Mouse (Mus musculus) hindbrain, embryonic 12.5 days (tissue): ENCODE measurements around the gene Il1r1. TPM values are rescaled to one million over a fixed set of nuclear protein-coding genes. Genes with fewer than 3 reads are reported as not detected.

Source experiments
- ATAC-seq: fragments of 200-750 bp; cut with Nextera tagmentation; 2 replicates; pipeline ENCODE4 v1.8.0; 2017; ENCODE audit warnings: moderate TSS enrichment; ENCODE audit not compliant: low FRiP score
- H3K27ac ChIP-seq: fragments of 300-500 bp; sonication (generic); 2 replicates; pipeline ENCODE4 v1.5.1; 2016; ENCODE audit warnings: mild to moderate bottlenecking
- H3K27me3 ChIP-seq: fragments of 300-500 bp; sonication (generic); 2 replicates; pipeline ENCODE4 v1.6.1; 2016; ENCODE audit warnings: mild to moderate bottlenecking
- H3K36me3 ChIP-seq: fragments of 300-500 bp; sonication (generic); 2 replicates; pipeline ENCODE4 v1.6.1; 2016; ENCODE audit warnings: mild to moderate bottlenecking
- H3K4me1 ChIP-seq: fragments of 300-500 bp; sonication (generic); 2 replicates; pipeline ENCODE4 v1.6.1; 2016
- H3K4me2 ChIP-seq: fragments of 300-500 bp; sonication (generic); replicated peaks from 2 replicates; pipeline ENCODE4 v1.6.1; 2016; ENCODE audit warnings: mild to moderate bottlenecking
- H3K4me3 ChIP-seq: fragments of 300-500 bp; sonication (generic); 2 replicates; pipeline ENCODE4 v1.5.1; 2016; ENCODE audit warnings: mild to moderate bottlenecking
- H3K9ac ChIP-seq: fragments of 300-500 bp; sonication (generic); 2 replicates; pipeline ENCODE4 v1.6.1; 2016; ENCODE audit warnings: mild to moderate bottlenecking, moderate library complexity
- H3K9me3 ChIP-seq: fragments of 300-500 bp; sonication (generic); replicated peaks from 2 replicates; pipeline ENCODE4 v1.6.1; 2016; ENCODE audit warnings: mild to moderate bottlenecking
- WGBS: fragments of 180-500 bp; shearing (Covaris S2); methylation state at CpG from one replicate; pipeline ENCODE4 v1.1.7; 2016; 5-methylcytosine and 5-hydroxymethylcytosine counted together
- polyA plus RNA-seq: library from polyadenylated mRNA; unstranded; fragments of >200 nt; fragmentation: Nextera tagmentation; extraction: Ambion mirVana; gene quantifications from 2 replicates; pipeline ENCODE4 v1.2.1, GENCODE M21; 2016

Gene Il1r1
- polyA plus RNA-seq, 1 experiment from 2014 or later: 1.4 TPM

- Histone ChIP-seq H3K27ac (no peak overlapping the region), H3K27me3 (no peaks in the 10 kb centered on the region), H3K9ac (no peak overlapping the region), H3K4me3 (no peak overlapping the region), H3K4me2 (no peak overlapping the region), H3K9me3 (no peaks in the 10 kb centered on the region), H3K36me3 (no peaks in the 10 kb centered on the region), H3K4me1 (no peaks in the 10 kb centered on the region)
- 92% methylated on average over 4 of the region's 4 CpGs for WGBS
- ATAC-seq: no peak
Observed at GRCm38 (mm10) chr1:40277944-40278343, 53.1 kb downstream of the Il1r1 start.

- H3K4me1 ChIP-seq: no peaks in the 10 kb centered on the region
- no peak overlapping the region for H3K4me2 ChIP-seq
- 85% methylated on average over 2 of the region's 2 CpGs for WGBS
- no peak overlapping the region for H3K27ac ChIP-seq
- H3K27me3 ChIP-seq: no peaks in the 10 kb centered on the region
- no peaks in the 10 kb centered on the region for H3K9me3 ChIP-seq
- no peak overlapping the region for H3K9ac ChIP-seq
- no peak for ATAC-seq
- H3K36me3 ChIP-seq: no peaks in the 10 kb centered on the region
- H3K4me3 ChIP-seq: no peak overlapping the region
Observed at GRCm38 (mm10) chr1:40278720-40279119, 53.8 kb downstream of the Il1r1 start.

- ATAC-seq: no peak
- H3K27ac ChIP-seq: no peak overlapping the region
- H3K27me3 ChIP-seq: no peaks in the 10 kb centered on the region
- H3K4me3 ChIP-seq: no peak overlapping the region
- no peak overlapping the region for H3K9ac ChIP-seq
- no peaks in the 10 kb centered on the region for H3K4me1 ChIP-seq
- no peaks in the 10 kb centered on the region for H3K36me3 ChIP-seq
- WGBS: 90% methylated on average over 11 of the region's 11 CpGs
- no peak overlapping the region for H3K4me2 ChIP-seq
- H3K9me3 ChIP-seq: no peaks in the 10 kb centered on the region
Observed at GRCm38 (mm10) chr1:40279182-40279743, 54.4 kb downstream of the Il1r1 start.

GRCm38 (mm10) chr1:40281950-40282349 is 57.1 kb downstream of the Il1r1 start:
- Histone ChIP-seq H3K27ac (no peak overlapping the region), H3K4me3 (no peak overlapping the region), H3K4me1 (no peaks in the 10 kb centered on the region), H3K27me3 (no peaks in the 10 kb centered on the region), H3K36me3 (no peaks in the 10 kb centered on the region), H3K4me2 (no peak overlapping the region), H3K9ac (no peak overlapping the region), H3K9me3 (no peaks in the 10 kb centered on the region)
- 77% methylated on average over 4 of the region's 4 CpGs for WGBS
- no peak for ATAC-seq

GRCm38 (mm10) chr1:40282394-40282793 is 57.5 kb downstream of the Il1r1 start:
- H3K27ac ChIP-seq: no peak overlapping the region
- no peaks in the 10 kb centered on the region for H3K27me3 ChIP-seq
- no peak for ATAC-seq
- H3K4me2 ChIP-seq: no peak overlapping the region
- H3K9ac ChIP-seq: no peak overlapping the region
- no peaks in the 10 kb centered on the region for H3K9me3 ChIP-seq
- no peaks in the 10 kb centered on the region for H3K36me3 ChIP-seq
- no peaks in the 10 kb centered on the region for H3K4me1 ChIP-seq
- WGBS: 86% methylated on average over 3 of the region's 3 CpGs
- H3K4me3 ChIP-seq: no peak overlapping the region

GRCm38 (mm10) chr1:40283995-40284394 is 59.1 kb downstream of the Il1r1 start:
- no peaks in the 10 kb centered on the region for H3K36me3 ChIP-seq
- H3K27me3 ChIP-seq: no peaks in the 10 kb centered on the region
- 79% methylated on average over 5 of the region's 5 CpGs for WGBS
- H3K4me1 ChIP-seq: no peaks in the 10 kb centered on the region
- no peaks in the 10 kb centered on the region for H3K9me3 ChIP-seq
- no peak overlapping the region for H3K4me2 ChIP-seq
- H3K4me3 ChIP-seq: no peak overlapping the region
- H3K9ac ChIP-seq: no peak overlapping the region
- no peak overlapping the region for H3K27ac ChIP-seq
- no peak for ATAC-seq

GRCm38 (mm10) chr1:40290489-40291255 is 65.8 kb downstream of the Il1r1 start:
- Histone ChIP-seq H3K9me3 (no peaks in the 10 kb centered on the region), H3K36me3 (no peaks in the 10 kb centered on the region), H3K27ac (no peak overlapping the region), H3K27me3 (no peaks in the 10 kb centered on the region), H3K4me1 (no peaks in the 10 kb centered on the region), H3K9ac (no peak overlapping the region), H3K4me2 (no peak overlapping the region), H3K4me3 (no peak overlapping the region)
- ATAC-seq: no peak
- WGBS: 71% methylated on average over 12 of the region's 12 CpGs

GRCm38 (mm10) chr1:40292231-40292630 is 67.4 kb downstream of the Il1r1 start:
- no peaks in the 10 kb centered on the region for H3K4me1 ChIP-seq
- ATAC-seq: no peak
- no peaks in the 10 kb centered on the region for H3K27me3 ChIP-seq
- no peaks in the 10 kb centered on the region for H3K9me3 ChIP-seq
- 89% methylated on average over 2 of the region's 2 CpGs for WGBS
- no peak overlapping the region for H3K4me3 ChIP-seq
- no peaks in the 10 kb centered on the region for H3K36me3 ChIP-seq
- no peak overlapping the region for H3K9ac ChIP-seq
- H3K4me2 ChIP-seq: no peak overlapping the region
- no peak overlapping the region for H3K27ac ChIP-seq

- 94% methylated on average over 7 of the region's 7 CpGs for WGBS
- Histone ChIP-seq H3K4me3 (no peak overlapping the region), H3K9ac (no peak overlapping the region), H3K4me2 (no peak overlapping the region), H3K27me3 (no peaks in the 10 kb centered on the region), H3K36me3 (no peaks in the 10 kb centered on the region), H3K4me1 (no peaks in the 10 kb centered on the region), H3K27ac (no peak overlapping the region), H3K9me3 (no peaks in the 10 kb centered on the region)
- ATAC-seq: no peak
Observed at GRCm38 (mm10) chr1:40293891-40294290, 69.0 kb downstream of the Il1r1 start.

GRCm38 (mm10) chr1:40294824-40295223 is 69.9 kb downstream of the Il1r1 start:
- Histone ChIP-seq H3K9me3 (no peaks in the 10 kb centered on the region), H3K4me2 (no peak overlapping the region), H3K36me3 (no peaks in the 10 kb centered on the region), H3K27me3 (no peaks in the 10 kb centered on the region), H3K27ac (no peak overlapping the region), H3K9ac (no peak overlapping the region), H3K4me3 (no peak overlapping the region), H3K4me1 (no peaks in the 10 kb centered on the region)
- no peak for ATAC-seq
- WGBS: 93% methylated on average over 9 of the region's 9 CpGs

- Histone ChIP-seq H3K4me3 (no peak overlapping the region), H3K9me3 (no peaks in the 10 kb centered on the region), H3K4me2 (no peak overlapping the region), H3K36me3 (no peaks in the 10 kb centered on the region), H3K9ac (no peak overlapping the region), H3K4me1 (no peaks in the 10 kb centered on the region), H3K27me3 (no peaks in the 10 kb centered on the region), H3K27ac (no peak overlapping the region)
- no peak for ATAC-seq
- 85% methylated on average over 2 of the region's 2 CpGs for WGBS
Observed at GRCm38 (mm10) chr1:40298053-40298452, 73.2 kb downstream of the Il1r1 start.

- Histone ChIP-seq H3K9ac (no peak overlapping the region), H3K4me2 (no peak overlapping the region), H3K27me3 (no peaks in the 10 kb centered on the region), H3K36me3 (no peaks in the 10 kb centered on the region), H3K9me3 (no peaks in the 10 kb centered on the region), H3K4me1 (no peaks in the 10 kb centered on the region), H3K27ac (no peak overlapping the region), H3K4me3 (no peak overlapping the region)
- 66% methylated on average over 7 of the region's 7 CpGs for WGBS
- no peak for ATAC-seq
Observed at GRCm38 (mm10) chr1:40303179-40303866, 78.4 kb downstream of the Il1r1 start.
